Mouse (Mus musculus) ovary, adult 10 weeks (tissue): Measurements from ENCODE around the gene Pcnx. TPM values are rescaled to one million over a fixed set of nuclear protein-coding genes. Genes with fewer than 3 reads are reported as not detected.

Experiments
- polyA plus RNA-seq: library from polyadenylated mRNA; stranded (reverse); fragments of 350-450 nt; fragmentation: Illumina TruSeq; extraction: RNeasy Lipid Tissue Mini Kit (QIAGEN cat#74804); gene quantifications from one replicate; pipeline ENCODE4 v1.2.3, GENCODE M21; 2014

The Pcnx gene
- polyA plus RNA-seq = 37.7 TPM

GRCm38 (mm10) chr12:81859351-81860307 lies at the start of gene Pcnx:
Gene Pcnx (plus strand): TSS chr12:81860023.

Other genes starting within 250 kb of the Pcnx start
- 5.1 TPM for gene Ttc9, start 228.8 kb upstream of the Pcnx start, polyA plus RNA-seq
- not detected for gene Map3k9, start 78.8 kb upstream of the Pcnx start, polyA plus RNA-seq